13 mouse cellular contexts compared by ENCODE assay signal in the genomic region with DNA sequence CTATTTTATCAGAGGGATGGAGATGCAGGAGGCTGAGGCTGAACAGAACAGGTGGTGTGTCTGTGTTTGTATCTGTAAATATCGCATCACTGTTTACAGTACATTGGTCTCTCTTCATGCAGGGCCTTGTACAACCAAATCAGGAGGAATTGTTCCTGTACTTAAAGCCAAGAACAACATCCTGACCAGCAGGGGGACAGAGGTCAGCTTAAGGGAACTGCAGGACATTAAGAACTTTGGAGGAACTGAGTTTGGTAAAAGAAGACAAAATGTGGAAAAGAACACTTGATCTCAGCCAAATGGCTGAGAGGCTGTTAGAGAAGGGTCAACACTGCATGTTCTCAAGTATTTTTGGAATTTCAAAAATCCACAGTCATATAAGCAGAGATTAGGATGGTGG. TPM values are rescaled to one million over a fixed set of nuclear protein-coding genes. Genes with fewer than 3 reads are reported as not detected.
DNase-seq lines count a peak whose midpoint lies in the region; ATAC-seq lines count a peak whose summit lies in the region.
"Had no signal": no experiment of that assay in that cellular context is flagged by ENCODE, and none has a peak within 500 bp of the region (broad histone marks: within the 10 kb centered on the region; RNA-seq: fewer than 3 reads in every experiment).

No protein-coding gene starts in this region.

- no peaks in the 10 kb centered on the region for H3K4me1 ChIP-seq in intestine, embryonic 14.5 days (replicated peaks; ENCODE audit: control insufficient read depth, insufficient read depth, low read length)
- no peaks in the 10 kb centered on the region for H3K4me1 ChIP-seq in intestine, embryonic 16.5 days (ENCODE audit: control insufficient read depth, insufficient read depth, low read length)
- H3K4me1 ChIP-seq: hindbrain, embryonic 15.5 days had no signal

- H3K9me3 ChIP-seq in intestine, embryonic 14.5 days (ENCODE audit: control insufficient read depth, low read length) = no peaks in the 10 kb centered on the region
- no peaks in the 10 kb centered on the region for H3K9me3 ChIP-seq in intestine, embryonic 16.5 days (ENCODE audit: control insufficient read depth, low read length)
- H3K9me3 ChIP-seq: hindbrain, embryonic 15.5 days had no signal

- no peak overlapping the region for H3K4me2 ChIP-seq in intestine, embryonic 14.5 days (ENCODE audit: low read length)
- no peak overlapping the region for H3K4me2 ChIP-seq in intestine, embryonic 16.5 days (ENCODE audit: low read depth, low read length)
- H3K4me2 ChIP-seq: hindbrain, embryonic 15.5 days had no signal

- DNase-seq in adrenal gland, adult 2 months = peak; percentile 38
- DNase-seq in adrenal gland, postnatal 10 days = no peak
- DNase-seq in intestine, embryonic 14.5 days (ENCODE audit: low spot score) = peak; percentile 6
- peak; percentile 20 for DNase-seq in Muller cell, postnatal 12 days (ENCODE audit: inconsistent ontology term)
- DNase-seq in kidney, postnatal 25 days = peak; percentile 66 to 76
- DNase-seq in frontal cortex, postnatal 14 days (ENCODE audit: low spot score in 2 of 2) = no peak
- DNase-seq in spleen, adult 18-20 months = no peak
- DNase-seq: cerebellum, postnatal 25 days; thymus, postnatal 14 days had no signal

- WGBS in intestine, embryonic 14.5 days = 66% methylated on average over 1 of the region's 1 CpGs
- WGBS in intestine, embryonic 16.5 days = 84% methylated on average over 1 of the region's 1 CpGs

- ATAC-seq in intestine, embryonic 14.5 days (replicated peaks; ENCODE audit: low FRiP score, low TSS enrichment, low read depth) = no peak
- no peak for ATAC-seq in intestine, embryonic 16.5 days
- ATAC-seq: midbrain, embryonic 16.5 days had no signal

- H3K27ac ChIP-seq in intestine, embryonic 14.5 days (ENCODE audit: low read depth) = no peak overlapping the region
- no peak overlapping the region for H3K27ac ChIP-seq in intestine, embryonic 16.5 days (ENCODE audit: low read length)
- H3K27ac ChIP-seq: hindbrain, embryonic 15.5 days; liver, embryonic 14.5 days had no signal

- no peak overlapping the region for H3K4me3 ChIP-seq in intestine, embryonic 14.5 days (ENCODE audit: low read depth, low read length)
- no peak overlapping the region for H3K4me3 ChIP-seq in intestine, embryonic 16.5 days (ENCODE audit: low read length)
- H3K4me3 ChIP-seq: hindbrain, embryonic 15.5 days had no signal

- no peak overlapping the region for H3K9ac ChIP-seq in intestine, embryonic 14.5 days (ENCODE audit: low read length)
- H3K9ac ChIP-seq in intestine, embryonic 16.5 days (ENCODE audit: low read depth, low read length) = no peak overlapping the region
- H3K9ac ChIP-seq: hindbrain, embryonic 15.5 days; liver, embryonic 14.5 days had no signal

- no peaks in the 10 kb centered on the region for H3K27me3 ChIP-seq in intestine, embryonic 14.5 days (replicated peaks; ENCODE audit: control insufficient read depth, insufficient read depth, low read length)
- no peaks in the 10 kb centered on the region for H3K27me3 ChIP-seq in intestine, embryonic 16.5 days (replicated peaks; ENCODE audit: control insufficient read depth, insufficient read depth, low read length)
- H3K27me3 ChIP-seq: hindbrain, embryonic 15.5 days had no signal

- peaks cover under 1% of the 10 kb centered on the region; the same call in 1 of the 2 replicates for H3K36me3 ChIP-seq in intestine, embryonic 14.5 days (ENCODE audit: control insufficient read depth, insufficient read depth, low read length)
- no peaks in the 10 kb centered on the region for H3K36me3 ChIP-seq in intestine, embryonic 16.5 days (ENCODE audit: control insufficient read depth, insufficient read depth, low read length)

RNA-seq across cellular contexts. Expression of gene Ptpn9, which starts 20.0 kb away (rescaled TPM):
- total RNA-seq in adrenal gland, adult 2 months (2021) = 10 to 100 TPM; 37.2 to 47.6 TPM
- 134 and 145 TPM in 2 replicates for polyA plus RNA-seq in adrenal gland, adult 2 months (2012; rRNA removed)
- 10 to 100 TPM; 39.3 to 41.1 TPM for total RNA-seq in adrenal gland, postnatal 10 days (2021)
- 23.5 and 24.0 TPM in 2 replicates for polyA plus RNA-seq in intestine, embryonic 14.5 days (2014; fragmentation: Nextera tagmentation; extraction: Ambion mirVana)
- 8.0 and 8.7 TPM in 2 replicates for polyA plus RNA-seq in intestine, embryonic 16.5 days (2015; fragmentation: Nextera tagmentation; extraction: Ambion mirVana)

RNA-seq across cellular contexts. Expression of gene Sin3a, which starts 57.1 kb away (rescaled TPM):
- 10 to 100 TPM; 46.2 to 49.2 TPM for total RNA-seq in adrenal gland, adult 2 months (2021)
- 71.0 and 101 TPM in 2 replicates for polyA plus RNA-seq in adrenal gland, adult 2 months (2012; rRNA removed)
- 10 to 100 TPM; 53.0 to 59.1 TPM for total RNA-seq in adrenal gland, postnatal 10 days (2021)
- 42.1 and 45.5 TPM in 2 replicates for polyA plus RNA-seq in intestine, embryonic 14.5 days (2014; fragmentation: Nextera tagmentation; extraction: Ambion mirVana)
- 22.4 and 23.3 TPM in 2 replicates for polyA plus RNA-seq in intestine, embryonic 16.5 days (2015; fragmentation: Nextera tagmentation; extraction: Ambion mirVana)

Comparison
In these comparisons a context has a peak if more than half of its experiments do, and no peak if none do; other contexts are left out.
1. DNase-seq: peak in adrenal gland, adult 2 months (single experiment), intestine, embryonic 14.5 days (single experiment), Muller cell, postnatal 12 days (single experiment) and kidney, postnatal 25 days (2 of 2); none in adrenal gland, postnatal 10 days (single experiment), frontal cortex, postnatal 14 days (0 of 2) and spleen, adult 18-20 months (0 of 2).